Mouse (Mus musculus): ENCODE results near the gene Trpm8. TPM values are rescaled to one million over a fixed set of nuclear protein-coding genes. Genes with fewer than 3 reads are reported as not detected.

Gene Trpm8
- total and polyA plus RNA-seq, 3 experiments, result not detected

- Histone ChIP-seq H3K36me3 (replicated peaks in 1 of 2; ENCODE audit: control insufficient read depth in 1 of 2, insufficient read depth in 1 of 2, low read length in 1 of 2) (no peaks in the 10 kb centered on the region), H3K9ac (ENCODE audit: insufficient read depth, low read depth) (no peak overlapping the region), H3K27ac (ENCODE audit: insufficient read depth, low read depth) (no peak overlapping the region), H3K4me1 (ENCODE audit: control insufficient read depth in 1 of 2, insufficient read depth in 2 of 2) (0 out of 4 replicates have a peak, but pooled peaks cover 0 to 3% of the 10 kb centered on the region in 2 experiments), H3K79me2 (replicated peaks; ENCODE audit: control insufficient read depth, extremely low read depth, insufficient read depth, poor library complexity, severe bottlenecking) (no peaks in the 10 kb centered on the region), H3K4me3 (replicated peaks in 1 of 3; ENCODE audit: low read depth in 2 of 3, low read length in 2 of 3, poor library complexity in 1 of 3) (no peak overlapping the region), H3K4me2 (ENCODE audit: insufficient read depth, low read depth, poor library complexity, severe bottlenecking) (no peak overlapping the region), H3K27me3 (replicated peaks) (peaks cover 9% of the 10 kb centered on the region), H3K9me3 (replicated peaks; ENCODE audit: low read length) (no peaks in the 10 kb centered on the region)
- TF ChIP-seq ZC3H11A (IDR thresholded peaks at IDR 0.05; ENCODE audit: low read depth, low read length), result no peak
- no peak for TF ChIP-seq MXI1 (IDR thresholded peaks at IDR 0.05; ENCODE audit: low read depth, low read length)
- TF ChIP-seq PAX5 (IDR thresholded peaks at IDR 0.05; ENCODE audit: low read length), result no peak
- no peak for TF ChIP-seq TCF12 (IDR thresholded peaks at IDR 0.05; ENCODE audit: low read depth, low read length)
- no peak for TF ChIP-seq CHD1 (IDR thresholded peaks at IDR 0.05; ENCODE audit: low read depth, low read length)
- no peak for TF ChIP-seq NRF1 (IDR thresholded peaks at IDR 0.05; ENCODE audit: low read depth, low read length)
- TF ChIP-seq HCFC1 (IDR thresholded peaks at IDR 0.05; ENCODE audit: low read depth, low read length), result no peak
- TF ChIP-seq KAT2A (IDR thresholded peaks at IDR 0.05; ENCODE audit: insufficient replicate concordance, low read length), result no peak
- TF ChIP-seq ELF1 (IDR thresholded peaks at IDR 0.05; ENCODE audit: low read depth, low read length), result no peak
- no peak for TF ChIP-seq TBP (conservative IDR thresholded peaks at IDR 0.05; ENCODE audit: low read depth, low read length)
- TF ChIP-seq ETS1 (conservative IDR thresholded peaks at IDR 0.05; ENCODE audit: low read depth, low read length), result no peak
- TF ChIP-seq SMC3 (IDR thresholded peaks at IDR 0.05; ENCODE audit: low read depth, low read length), result no peak
- dilution Hi-C loops (cut with MboI; ENCODE audit: extremely low pct_ligation_motif_present, extremely low pct_unique_long_range_greater_than_20kb, low sequenced_read_pairs) (no loop called here), in situ Hi-C loops (cut with MboI; ENCODE audit: low pct_ligation_motif_present, low pct_unique_long_range_greater_than_20kb, low sequenced_read_pairs) (no loop called here)
- no peak for DNase-seq (ENCODE audit: extremely low read depth)
Observed at GRCm38 (mm10) chr1:88356616-88357015, 79.2 kb downstream of the Trpm8 start.

GRCm38 (mm10) chr1:88357458-88358090 is 80.1 kb downstream of the Trpm8 start:
- H3K27ac ChIP-seq (ENCODE audit: insufficient read depth, low read depth), result no peak overlapping the region
- no peak for TF ChIP-seq CHD1 (IDR thresholded peaks at IDR 0.05; ENCODE audit: low read depth, low read length)
- no peak for TF ChIP-seq MAZ (IDR thresholded peaks at IDR 0.05; ENCODE audit: low read depth, low read length)
- no peak for TF ChIP-seq SIN3A (IDR thresholded peaks at IDR 0.05; ENCODE audit: low read length)
- TF ChIP-seq ELF1 (IDR thresholded peaks at IDR 0.05; ENCODE audit: low read depth, low read length), result no peak
- peak; percentile 55 for TF ChIP-seq SMC3 (IDR thresholded peaks at IDR 0.05; ENCODE audit: low read depth, low read length)
- no peak for TF ChIP-seq MAFK (IDR thresholded peaks at IDR 0.05; ENCODE audit: insufficient replicate concordance, low read length)
- peak; percentile 80 for TF ChIP-seq RAD21 (IDR thresholded peaks at IDR 0.05; ENCODE audit: low read depth, low read length)
- no peak for TF ChIP-seq MYC (IDR thresholded peaks at IDR 0.05; ENCODE audit: low read depth, low read length)
- TF ChIP-seq CTCF (conservative IDR thresholded peaks at IDR 0.05 in 1 of 2, IDR thresholded peaks at IDR 0.05 in 1 of 2; ENCODE audit: low read depth in 2 of 2, low read length in 2 of 2), result peak; percentile 82 to 83
- no peak for TF ChIP-seq UBTF (IDR thresholded peaks at IDR 0.05; ENCODE audit: low read depth, low read length)
- no peak for TF ChIP-seq IRF4 (IDR thresholded peaks at IDR 0.05; ENCODE audit: low read depth, low read length)
- H3K4me3 ChIP-seq (replicated peaks in 1 of 3; ENCODE audit: low read depth in 2 of 3, low read length in 2 of 3, poor library complexity in 1 of 3), result no peak overlapping the region
- H3K36me3 ChIP-seq (replicated peaks in 1 of 2; ENCODE audit: control insufficient read depth in 1 of 2, insufficient read depth in 1 of 2, low read length in 1 of 2), result no peaks in the 10 kb centered on the region
- in situ Hi-C loops (cut with MboI; ENCODE audit: low pct_ligation_motif_present, low pct_unique_long_range_greater_than_20kb, low sequenced_read_pairs) (no loop called here), dilution Hi-C loops (cut with MboI; ENCODE audit: extremely low pct_ligation_motif_present, extremely low pct_unique_long_range_greater_than_20kb, low sequenced_read_pairs) (no loop called here)
- peak; percentile 77 for DNase-seq (ENCODE audit: extremely low read depth)
- H3K4me2 ChIP-seq (ENCODE audit: insufficient read depth, low read depth, poor library complexity, severe bottlenecking), result no peak overlapping the region
- H3K4me1 ChIP-seq (ENCODE audit: control insufficient read depth in 1 of 2, insufficient read depth in 2 of 2), result 0 out of 4 replicates have a peak, but pooled peaks cover 0 to 3% of the 10 kb centered on the region in 2 experiments
- H3K9me3 ChIP-seq (replicated peaks; ENCODE audit: low read length), result no peaks in the 10 kb centered on the region
- peaks cover 9% of the 10 kb centered on the region for H3K27me3 ChIP-seq (replicated peaks)
- no peak overlapping the region for H3K9ac ChIP-seq (ENCODE audit: insufficient read depth, low read depth)
- no peaks in the 10 kb centered on the region for H3K79me2 ChIP-seq (replicated peaks; ENCODE audit: control insufficient read depth, extremely low read depth, insufficient read depth, poor library complexity, severe bottlenecking)
